In the genomic region with DNA sequence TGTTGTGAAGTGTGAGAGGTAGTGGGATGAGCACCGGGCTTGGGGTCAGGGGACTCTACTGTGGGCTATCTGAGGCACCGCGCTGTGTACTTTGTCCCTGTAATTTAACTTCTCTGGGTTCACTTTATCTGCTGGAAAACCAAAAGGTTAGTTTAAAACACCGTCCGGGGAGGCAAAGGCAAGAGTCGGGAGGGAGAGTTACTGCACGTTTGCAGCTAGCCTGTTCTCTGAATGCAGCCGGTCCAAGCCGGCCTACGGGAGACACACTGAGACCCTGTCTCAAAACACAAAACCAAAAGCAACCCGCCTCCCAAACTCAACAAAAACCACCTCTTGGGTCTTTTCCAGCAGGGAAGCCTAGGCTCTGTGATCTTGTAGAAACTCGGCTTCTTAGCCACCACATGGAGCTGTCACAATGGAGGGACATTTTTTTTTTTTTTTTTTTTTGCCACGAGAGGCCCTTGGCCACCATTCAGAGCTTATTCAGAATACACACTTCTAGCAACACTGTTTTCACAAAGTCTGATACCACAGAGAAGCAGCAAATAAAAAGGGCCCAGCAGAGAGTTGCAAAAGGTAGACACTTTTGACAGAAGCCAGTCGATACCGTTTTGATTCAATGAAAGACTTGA, we compare ENCODE assay signal across 8 mouse cellular contexts. TPM values are rescaled to one million over a fixed set of nuclear protein-coding genes. Genes with fewer than 3 reads are reported as not detected.
DNase-seq lines count a peak whose midpoint lies in the region; ATAC-seq and TF ChIP-seq lines count a peak whose summit lies in the region.

No protein-coding gene starts in this region.

- no peak for ATAC-seq in lung, postnatal 0 days
- no peak for ATAC-seq in liver, embryonic 14.5 days (ENCODE audit: insufficient read depth)

- H3K9me3 ChIP-seq in lung, postnatal 0 days (ENCODE audit: low read length), result no peaks in the 10 kb centered on the region
- H3K9me3 ChIP-seq in liver, embryonic 14.5 days (ENCODE audit: control insufficient read depth, low read length), result peaks cover 3% of the 10 kb centered on the region; the same call in 1 of the 2 replicates

- H3K9ac ChIP-seq in lung, postnatal 0 days (replicated peaks; ENCODE audit: low read depth), result peak overlapping the region; percentile 29; the same call in 1 of the 2 replicates
- H3K9ac ChIP-seq in liver, embryonic 14.5 days (replicated peaks), result peak overlapping the region; percentile 93

- peak overlapping the region; percentile 43 for H3K27ac ChIP-seq in lung, postnatal 0 days (ENCODE audit: low read length)
- peak overlapping the region; percentile 29 for H3K27ac ChIP-seq in liver, embryonic 14.5 days

- TF ChIP-seq CTCF in lung, postnatal 0 days (IDR thresholded peaks at IDR 0.05), result no peak
- TF ChIP-seq CTCF in liver, embryonic 14.5 days (IDR thresholded peaks at IDR 0.05; ENCODE audit: low read depth), result no peak

- H3K4me3 ChIP-seq in lung, postnatal 0 days (ENCODE audit: low read depth, low read length), result peak overlapping the region; percentile 17
- H3K4me3 ChIP-seq in liver, embryonic 14.5 days (ENCODE audit: insufficient read depth in 1 of 2, low read depth in 2 of 2, low read length in 2 of 2), result peak overlapping the region; percentile 68 to 89

- no peaks in the 10 kb centered on the region for H3K27me3 ChIP-seq in lung, postnatal 0 days (replicated peaks; ENCODE audit: insufficient read depth, low read length)
- H3K27me3 ChIP-seq in liver, embryonic 14.5 days (ENCODE audit: control insufficient read depth, insufficient read depth, low read length), result no peaks in the 10 kb centered on the region

- H3K4me2 ChIP-seq in lung, postnatal 0 days (replicated peaks; ENCODE audit: low read depth, low read length), result peak overlapping the region; percentile 83
- H3K4me2 ChIP-seq in liver, embryonic 14.5 days (ENCODE audit: low read depth), result peak overlapping the region; percentile 90

- 6% methylated on average over 15 of the region's 15 CpGs for WGBS in lung, postnatal 0 days
- WGBS in liver, embryonic 14.5 days (ENCODE audit: insufficient replicate concordance), result 25% methylated on average over 15 of the region's 15 CpGs

- peak; percentile 19 to 55 for DNase-seq in adrenal gland, adult (ENCODE audit: inconsistent age in 2 of 2, low spot score in 1 of 2)
- DNase-seq in adrenal gland, adult 18-20 months (ENCODE audit: low spot score in 2 of 2), result no peak
- no peak for DNase-seq in lung, postnatal 0 days (ENCODE audit: low spot score)
- DNase-seq in lung, postnatal 36 days, result no peak
- no peak for DNase-seq in liver, embryonic 14.5 days (ENCODE audit: low read depth in 3 of 3, low spot score in 3 of 3)
- no peak for DNase-seq in frontal cortex, postnatal 10 days (ENCODE audit: low spot score in 2 of 2)
- no peak for DNase-seq in ovary, adult 18-20 months (ENCODE audit: low spot score)
- no peak for DNase-seq in adrenal gland, postnatal 14 days

- H3K36me3 ChIP-seq in lung, postnatal 0 days (ENCODE audit: insufficient read depth, low read length), result no peaks in the 10 kb centered on the region
- peaks cover 5% of the 10 kb centered on the region; the same call in 1 of the 2 replicates for H3K36me3 ChIP-seq in liver, embryonic 14.5 days (replicated peaks; ENCODE audit: control insufficient read depth, insufficient read depth, low read depth)

- no peak for TF ChIP-seq EP300 in lung, postnatal 0 days (IDR thresholded peaks at IDR 0.05)
- no peak for TF ChIP-seq EP300 in liver, embryonic 14.5 days (IDR thresholded peaks at IDR 0.05; ENCODE audit: low read depth)

- H3K4me1 ChIP-seq in lung, postnatal 0 days (ENCODE audit: insufficient read depth, low read depth, low read length), result peaks cover 8% of the 10 kb centered on the region; the same call in 1 of the 2 replicates
- H3K4me1 ChIP-seq in liver, embryonic 14.5 days (replicated peaks; ENCODE audit: control insufficient read depth in 2 of 2, insufficient read depth in 2 of 2, low read length in 1 of 2), result peaks cover 16 to 27% of the 10 kb centered on the region in 2 experiments

RNA-seq across cellular contexts. Expression of a gene that starts 2.2 kb away (rescaled TPM):
- total RNA-seq in adrenal gland, adult 18-20 months (2021), result 1 to 10 TPM; 6.8 to 7.8 TPM
- 17.3 TPM in 2 replicates for polyA plus RNA-seq in lung, postnatal 0 days (2015; fragmentation: Nextera tagmentation; extraction: Ambion mirVana)
- 7.6 and 9.1 TPM in 2 replicates for polyA plus RNA-seq in liver, embryonic 14.5 days (2012; rRNA removed)
- 8.7 and 10.7 TPM in 2 replicates for polyA plus RNA-seq in liver, embryonic 14.5 days (2014; fragmentation: Nextera tagmentation; extraction: Ambion mirVana)
- total RNA-seq in adrenal gland, postnatal 14 days (2021), result 8.3 and 9.9 TPM in 2 replicates

RNA-seq across cellular contexts. Expression of a gene that starts 2.7 kb away (rescaled TPM):
- under 1 TPM; 0.36 to 0.74 TPM for total RNA-seq in adrenal gland, adult 18-20 months (2021)
- polyA plus RNA-seq in lung, postnatal 0 days (2015; fragmentation: Nextera tagmentation; extraction: Ambion mirVana), result 10.7 and 14.6 TPM in 2 replicates
- 0.15 and 0.19 TPM in 2 replicates for polyA plus RNA-seq in liver, embryonic 14.5 days (2012; rRNA removed)
- polyA plus RNA-seq in liver, embryonic 14.5 days (2014; fragmentation: Nextera tagmentation; extraction: Ambion mirVana), result 0.11 and 0.23 TPM in 2 replicates
- 0.37 and 0.38 TPM in 2 replicates for total RNA-seq in adrenal gland, postnatal 14 days (2021)

RNA-seq across cellular contexts. Expression of a gene that starts 14.8 kb away (rescaled TPM):
- 1 to 10 TPM; 3.5 to 7.3 TPM for total RNA-seq in adrenal gland, adult 18-20 months (2021)
- 3.5 and 3.9 TPM in 2 replicates for polyA plus RNA-seq in lung, postnatal 0 days (2015; fragmentation: Nextera tagmentation; extraction: Ambion mirVana)
- 4.4 TPM in 2 replicates for polyA plus RNA-seq in liver, embryonic 14.5 days (2012; rRNA removed)
- 1.4 and 1.9 TPM in 2 replicates for polyA plus RNA-seq in liver, embryonic 14.5 days (2014; fragmentation: Nextera tagmentation; extraction: Ambion mirVana)
- total RNA-seq in adrenal gland, postnatal 14 days (2021), result 14.7 and 16.0 TPM in 2 replicates

RNA-seq across cellular contexts. Expression of a gene that starts 36.2 kb away (rescaled TPM):
- 1 to 10 TPM; 5.8 to 6.7 TPM for total RNA-seq in adrenal gland, adult 18-20 months (2021)
- polyA plus RNA-seq in lung, postnatal 0 days (2015; fragmentation: Nextera tagmentation; extraction: Ambion mirVana), result not detected in 2 replicates
- not detected in 2 replicates for polyA plus RNA-seq in liver, embryonic 14.5 days (2012; rRNA removed)
- polyA plus RNA-seq in liver, embryonic 14.5 days (2014; fragmentation: Nextera tagmentation; extraction: Ambion mirVana), result not detected in 2 replicates
- 2.8 and 3.0 TPM in 2 replicates for total RNA-seq in adrenal gland, postnatal 14 days (2021)

RNA-seq across cellular contexts. Expression of a gene that starts 51.8 kb away (rescaled TPM):
- total RNA-seq in adrenal gland, adult 18-20 months (2021), result not detected
- polyA plus RNA-seq in lung, postnatal 0 days (2015; fragmentation: Nextera tagmentation; extraction: Ambion mirVana), result not detected in 2 replicates
- not detected in 2 replicates for polyA plus RNA-seq in liver, embryonic 14.5 days (2012; rRNA removed)
- polyA plus RNA-seq in liver, embryonic 14.5 days (2014; fragmentation: Nextera tagmentation; extraction: Ambion mirVana), result not detected in 2 replicates
- not detected in 2 replicates for total RNA-seq in adrenal gland, postnatal 14 days (2021)

Comparison
In these comparisons a context has a peak if more than half of its experiments do, and no peak if none do; other contexts are left out.
1. DNase-seq: peak in adrenal gland, adult (2 of 2); none in adrenal gland, adult 18-20 months (0 of 2), lung, postnatal 0 days (single experiment), lung, postnatal 36 days (single experiment), liver, embryonic 14.5 days (0 of 3), frontal cortex, postnatal 10 days (0 of 2), ovary, adult 18-20 months (single experiment) and adrenal gland, postnatal 14 days (single experiment).